In the genomic region with DNA sequence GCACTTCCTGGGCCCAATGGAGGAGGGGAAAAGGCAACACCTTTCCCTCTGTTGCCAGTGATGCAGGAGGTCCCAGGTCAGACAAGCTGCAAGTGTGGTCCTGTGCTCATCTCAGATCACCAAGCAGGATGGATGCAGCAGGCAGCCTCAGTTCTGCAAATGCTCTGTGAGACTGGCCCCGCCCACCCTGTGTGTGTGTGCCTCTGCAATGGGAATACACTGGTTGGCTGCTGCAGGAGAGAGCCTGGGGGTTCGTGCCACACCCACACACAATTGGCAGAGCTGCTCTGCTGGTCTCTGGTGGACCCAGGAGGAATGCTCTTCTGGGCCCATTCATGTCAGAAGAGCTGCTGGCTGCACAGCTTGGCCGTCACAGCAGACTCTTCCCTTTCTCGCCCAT, we compare ENCODE assay signal across 22 mouse cellular contexts.
A peak's percentile ranks its signal among the peaks of the same experiment; 100 is the strongest.
DNase-seq lines count a peak whose midpoint lies in the region; ATAC-seq lines count a peak whose summit lies in the region.
"Had no signal": no experiment of that assay in that cellular context is flagged by ENCODE, and none has a peak within 500 bp of the region (broad histone marks: within the 10 kb centered on the region; RNA-seq: fewer than 3 reads in every experiment).

No protein-coding gene starts in this region.

- 54% methylated on average over 4 of the region's 4 CpGs for WGBS in embryonic facial prominence, embryonic 11.5 days
- WGBS in embryonic facial prominence, embryonic 10.5 days, result 54% methylated on average over 4 of the region's 4 CpGs
- 48% methylated on average over 4 of the region's 4 CpGs for WGBS in neural tube, embryonic 13.5 days
- WGBS in neural tube, embryonic 15.5 days, result 57% methylated on average over 4 of the region's 4 CpGs

- no peaks in the 10 kb centered on the region for H3K36me3 ChIP-seq in embryonic facial prominence, embryonic 11.5 days (replicated peaks; ENCODE audit: control insufficient read depth, insufficient read depth, low read depth, low read length)
- H3K36me3 ChIP-seq in embryonic facial prominence, embryonic 10.5 days (replicated peaks), result no peaks in the 10 kb centered on the region
- H3K36me3 ChIP-seq in neural tube, embryonic 13.5 days, result no peaks in the 10 kb centered on the region
- no peaks in the 10 kb centered on the region for H3K36me3 ChIP-seq in neural tube, embryonic 15.5 days
- H3K36me3 ChIP-seq: embryonic facial prominence, embryonic 12.5 days; forebrain, embryonic 15.5 days; G1E had no signal

- H3K27me3 ChIP-seq in embryonic facial prominence, embryonic 11.5 days (ENCODE audit: control insufficient read depth, insufficient read depth, low read length), result no peaks in the 10 kb centered on the region
- H3K27me3 ChIP-seq in embryonic facial prominence, embryonic 10.5 days (replicated peaks; ENCODE audit: low read depth, poor library complexity, severe bottlenecking), result no peaks in the 10 kb centered on the region
- H3K27me3 ChIP-seq in neural tube, embryonic 13.5 days, result no peaks in the 10 kb centered on the region
- no peaks in the 10 kb centered on the region for H3K27me3 ChIP-seq in neural tube, embryonic 15.5 days (replicated peaks)
- H3K27me3 ChIP-seq: embryonic facial prominence, embryonic 12.5 days; forebrain, embryonic 15.5 days; Patski had no signal

- 0 out of 2 replicates have a peak, but pooled peaks have one; percentile 29 for ATAC-seq in embryonic facial prominence, embryonic 11.5 days (replicated peaks; ENCODE audit: insufficient number of reproducible peaks, low FRiP score, low TSS enrichment, low read depth)
- ATAC-seq in neural tube, embryonic 13.5 days (ENCODE audit: low read depth), result 0 out of 2 replicates have a peak, but pooled peaks have one; percentile 34
- ATAC-seq in neural tube, embryonic 15.5 days (ENCODE audit: low FRiP score), result no peak
- ATAC-seq: CD4-positive, CD25-positive, alpha-beta regulatory T cell, adult 4 months; forebrain, embryonic 13.5 days; forebrain, embryonic 15.5 days; Patski had no signal

- H3K4me2 ChIP-seq in embryonic facial prominence, embryonic 11.5 days (ENCODE audit: low read depth, low read length), result no peak overlapping the region
- H3K4me2 ChIP-seq in neural tube, embryonic 13.5 days, result no peak overlapping the region
- H3K4me2 ChIP-seq in neural tube, embryonic 15.5 days, result no peak overlapping the region
- H3K4me2 ChIP-seq: embryonic facial prominence, embryonic 12.5 days; forebrain, embryonic 13.5 days; forebrain, embryonic 15.5 days had no signal

- intact Hi-C loops in left cerebral cortex, postnatal 4 days (cut with DNase I), result no loop called here
- intact Hi-C loops in gastrocnemius, postnatal 36 days (cut with DNase I), result no loop called here

- H3K4me1 ChIP-seq in embryonic facial prominence, embryonic 11.5 days (ENCODE audit: control insufficient read depth, insufficient read depth, low read length), result no peaks in the 10 kb centered on the region
- H3K4me1 ChIP-seq in embryonic facial prominence, embryonic 10.5 days, result no peaks in the 10 kb centered on the region
- peaks cover 28% of the 10 kb centered on the region for H3K4me1 ChIP-seq in neural tube, embryonic 13.5 days (replicated peaks)
- H3K4me1 ChIP-seq in neural tube, embryonic 15.5 days, result peaks cover 27% of the 10 kb centered on the region
- H3K4me1 ChIP-seq: embryonic facial prominence, embryonic 12.5 days had no signal

- no peak for DNase-seq in embryonic facial prominence, embryonic 11.5 days (ENCODE audit: low spot score)
- no peak for DNase-seq in embryonic facial prominence, embryonic 10.5 days (ENCODE audit: low spot score)
- DNase-seq in left cerebral cortex, adult 18-20 months (ENCODE audit: low spot score in 2 of 2), result peak; percentile 23 to 26
- DNase-seq in left cerebral cortex, postnatal 4 days, result no peak
- peak; percentile 13 for DNase-seq in ZHBTc4 (ENCODE audit: low read depth, low spot score)
- no peak for DNase-seq in gastrocnemius, postnatal 36 days
- DNase-seq: adrenal gland, adult 2 months; adrenal gland, postnatal 10 days; adrenal gland, postnatal 25 days; B cell, adult 2 months; cerebellum, adult 11-12 months; cerebellum, adult 2 months; cerebellum, adult 9-10 months; cerebellum, postnatal 25 days had no signal

- no peaks in the 10 kb centered on the region for H3K9me3 ChIP-seq in embryonic facial prominence, embryonic 11.5 days (replicated peaks; ENCODE audit: control insufficient read depth, low read length)
- no peaks in the 10 kb centered on the region for H3K9me3 ChIP-seq in embryonic facial prominence, embryonic 10.5 days
- H3K9me3 ChIP-seq in neural tube, embryonic 13.5 days, result no peaks in the 10 kb centered on the region
- H3K9me3 ChIP-seq in neural tube, embryonic 15.5 days (replicated peaks), result no peaks in the 10 kb centered on the region
- H3K9me3 ChIP-seq: embryonic facial prominence, embryonic 12.5 days; forebrain, embryonic 13.5 days; forebrain, embryonic 15.5 days had no signal

- no peak overlapping the region for H3K4me3 ChIP-seq in embryonic facial prominence, embryonic 11.5 days (ENCODE audit: low read depth, low read length)
- H3K4me3 ChIP-seq in embryonic facial prominence, embryonic 10.5 days, result no peak overlapping the region
- no peak overlapping the region for H3K4me3 ChIP-seq in neural tube, embryonic 13.5 days
- no peak overlapping the region for H3K4me3 ChIP-seq in neural tube, embryonic 15.5 days (replicated peaks)
- H3K4me3 ChIP-seq: embryonic facial prominence, embryonic 12.5 days; forebrain, embryonic 13.5 days; forebrain, embryonic 15.5 days had no signal

- no peak overlapping the region for H3K9ac ChIP-seq in embryonic facial prominence, embryonic 11.5 days (replicated peaks; ENCODE audit: low read length)
- no peak overlapping the region for H3K9ac ChIP-seq in neural tube, embryonic 13.5 days
- no peak overlapping the region for H3K9ac ChIP-seq in neural tube, embryonic 15.5 days (replicated peaks)
- H3K9ac ChIP-seq: embryonic facial prominence, embryonic 12.5 days; forebrain, embryonic 13.5 days; forebrain, embryonic 15.5 days had no signal

- no peak overlapping the region for H3K27ac ChIP-seq in embryonic facial prominence, embryonic 11.5 days (replicated peaks; ENCODE audit: low read depth, low read length)
- H3K27ac ChIP-seq in embryonic facial prominence, embryonic 10.5 days (replicated peaks), result no peak overlapping the region
- peak overlapping the region; percentile 62; the same call in 1 of the 2 replicates for H3K27ac ChIP-seq in neural tube, embryonic 13.5 days (replicated peaks)
- H3K27ac ChIP-seq in neural tube, embryonic 15.5 days (replicated peaks), result no peak overlapping the region
- H3K27ac ChIP-seq: embryonic facial prominence, embryonic 12.5 days; forebrain, embryonic 13.5 days; forebrain, embryonic 15.5 days had no signal

Comparison
In these comparisons a context has a peak if more than half of its experiments do, and no peak if none do; other contexts are left out.
1. DNase-seq: peak in left cerebral cortex, adult 18-20 months (2 of 2) and ZHBTc4 (single experiment); none in embryonic facial prominence, embryonic 11.5 days (single experiment), embryonic facial prominence, embryonic 10.5 days (single experiment), left cerebral cortex, postnatal 4 days (single experiment) and gastrocnemius, postnatal 36 days (0 of 2).